ENCODE assay signal across 8 mouse cellular contexts in genomic region chr1:34005238-34005725, GRCm38 (mm10).
DNase-seq lines count a peak whose midpoint lies in the region; ATAC-seq and TF ChIP-seq lines count a peak whose summit lies in the region.

No protein-coding gene starts in this region.

- 2% methylated on average over 10 of the region's 10 CpGs for WGBS in lung, postnatal 0 days
- 2% methylated on average over 10 of the region's 10 CpGs for WGBS in forebrain, embryonic 12.5 days
- WGBS in limb, embryonic 10.5 days, result 5% methylated on average over 10 of the region's 10 CpGs
- WGBS in olfactory bulb, adult 2 months, result 7% methylated on average over 10 of the region's 10 CpGs

- peak overlapping the region; percentile 39; the same call in 1 of the 2 replicates for H3K4me3 ChIP-seq in lung, postnatal 0 days (ENCODE audit: low read depth, low read length)
- peak overlapping the region; percentile 58 for H3K4me3 ChIP-seq in forebrain, embryonic 12.5 days (replicated peaks)
- H3K4me3 ChIP-seq in limb, embryonic 10.5 days, result peak overlapping the region; percentile 56
- peak overlapping the region; percentile 81 for H3K4me3 ChIP-seq in olfactory bulb, adult 2 months (ENCODE audit: insufficient read depth, low read depth, low read length)

- peak overlapping the region; percentile 16; the same call in 1 of the 2 replicates for H3K27ac ChIP-seq in lung, postnatal 0 days (ENCODE audit: low read length)
- H3K27ac ChIP-seq in forebrain, embryonic 12.5 days, result peak overlapping the region; percentile 84
- H3K27ac ChIP-seq in limb, embryonic 10.5 days, result peak overlapping the region; percentile 77
- H3K27ac ChIP-seq in olfactory bulb, adult 2 months (ENCODE audit: insufficient read depth, low read depth, low read length), result no peak overlapping the region

- no peaks in the 10 kb centered on the region for H3K9me3 ChIP-seq in lung, postnatal 0 days (ENCODE audit: low read length)
- no peaks in the 10 kb centered on the region for H3K9me3 ChIP-seq in forebrain, embryonic 12.5 days
- H3K9me3 ChIP-seq in limb, embryonic 10.5 days (replicated peaks), result no peaks in the 10 kb centered on the region

- no peak for TF ChIP-seq POLR2A in olfactory bulb, adult 2 months (IDR thresholded peaks at IDR 0.05; ENCODE audit: insufficient read depth, low read depth, low read length)

- no peaks in the 10 kb centered on the region for H3K27me3 ChIP-seq in lung, postnatal 0 days (replicated peaks; ENCODE audit: insufficient read depth, low read length)
- H3K27me3 ChIP-seq in forebrain, embryonic 12.5 days, result peaks cover 13% of the 10 kb centered on the region
- H3K27me3 ChIP-seq in limb, embryonic 10.5 days (ENCODE audit: low read depth, poor library complexity, severe bottlenecking), result peaks cover 9% of the 10 kb centered on the region; the same call in 1 of the 2 replicates

- TF ChIP-seq EP300 in lung, postnatal 0 days (IDR thresholded peaks at IDR 0.05), result no peak

- TF ChIP-seq CTCF in lung, postnatal 0 days (IDR thresholded peaks at IDR 0.05), result no peak
- TF ChIP-seq CTCF in olfactory bulb, adult 2 months (IDR thresholded peaks at IDR 0.05; ENCODE audit: insufficient read depth, low read depth, low read length), result no peak

- H3K4me1 ChIP-seq in lung, postnatal 0 days (ENCODE audit: insufficient read depth, low read depth, low read length), result peaks cover 12% of the 10 kb centered on the region
- H3K4me1 ChIP-seq in forebrain, embryonic 12.5 days, result peaks cover 33% of the 10 kb centered on the region
- H3K4me1 ChIP-seq in limb, embryonic 10.5 days, result peaks cover 32% of the 10 kb centered on the region
- peaks cover 9% of the 10 kb centered on the region; the same call in 1 of the 2 replicates for H3K4me1 ChIP-seq in olfactory bulb, adult 2 months (ENCODE audit: control insufficient read depth, insufficient read depth, low read length)

- peak; percentile 57 for ATAC-seq in lung, postnatal 0 days
- peak; percentile 25; the same call in 1 of the 2 replicates for ATAC-seq in forebrain, embryonic 12.5 days (ENCODE audit: low FRiP score)

- DNase-seq in lung, postnatal 0 days (ENCODE audit: low spot score), result peak; percentile 7
- DNase-seq in lung, adult 18-20 months, result no peak
- no peak for DNase-seq in limb, embryonic 10.5 days (ENCODE audit: low spot score)
- DNase-seq in B cell, adult 2 months, result no peak
- DNase-seq in urinary bladder, postnatal 10 days (ENCODE audit: low spot score), result no peak
- no peak for DNase-seq in gastrocnemius, postnatal 4 days (ENCODE audit: low spot score in 2 of 2)

- H3K36me3 ChIP-seq in lung, postnatal 0 days (ENCODE audit: insufficient read depth, low read length), result no peaks in the 10 kb centered on the region
- H3K36me3 ChIP-seq in forebrain, embryonic 12.5 days (replicated peaks), result no peaks in the 10 kb centered on the region
- no peaks in the 10 kb centered on the region for H3K36me3 ChIP-seq in limb, embryonic 10.5 days

- H3K4me2 ChIP-seq in lung, postnatal 0 days (replicated peaks; ENCODE audit: low read depth, low read length), result peak overlapping the region; percentile 63
- H3K4me2 ChIP-seq in forebrain, embryonic 12.5 days, result peak overlapping the region; percentile 66

- no peak overlapping the region; the same call in 1 of the 2 replicates for H3K9ac ChIP-seq in lung, postnatal 0 days (replicated peaks; ENCODE audit: low read depth)
- H3K9ac ChIP-seq in forebrain, embryonic 12.5 days, result peak overlapping the region; percentile 64; the same call in 1 of the 2 replicates
